Mouse (Mus musculus) small intestine, adult 2 months (tissue): ENCODE data around the gene Gmpr2. TPM values are rescaled to one million over a fixed set of nuclear protein-coding genes. Genes with fewer than 3 reads are reported as not detected.

Source experiments
- H3K27ac ChIP-seq: fragments of 200-500 bp; 2 replicates; pipeline ENCODE4 v1.5.1; 2012; ENCODE audit warnings: low read depth, low read length, control low read depth, inconsistent platforms; ENCODE audit not compliant: insufficient read depth
- H3K27me3 ChIP-seq: fragments of 200-500 bp; 2 replicates; pipeline ENCODE4 v1.6.1; 2012; ENCODE audit warnings: mild to moderate bottlenecking, moderate library complexity, low read length, inconsistent platforms; ENCODE audit not compliant: control insufficient read depth, insufficient read depth
- H3K36me3 ChIP-seq: fragments of 200-500 bp; 2 replicates; pipeline ENCODE4 v1.6.1; 2012; ENCODE audit warnings: mild to moderate bottlenecking, low read length, control low read depth, inconsistent platforms; ENCODE audit not compliant: control insufficient read depth, insufficient read depth
- H3K4me1 ChIP-seq: fragments of 200-500 bp; 2 replicates; pipeline ENCODE4 v1.6.1; 2012; ENCODE audit warnings: low read length, inconsistent platforms, mixed read lengths; ENCODE audit not compliant: control insufficient read depth, insufficient read depth, insufficient read length
- H3K4me3 ChIP-seq: fragments of 200-500 bp; 2 replicates; pipeline ENCODE4 v1.5.1; 2012; ENCODE audit warnings: low read depth, mild to moderate bottlenecking, control low read depth, inconsistent platforms, low read length, moderate library complexity
- CTCF ChIP-seq: fragments of 200-500 bp; IDR thresholded peaks from 2 replicates; pipeline ENCODE4 v1.5.1; 2012; ENCODE audit warnings: low read depth, mild to moderate bottlenecking, control low read depth, inconsistent platforms, low read length, moderate library complexity, mixed read lengths; ENCODE audit not compliant: insufficient replicate concordance, insufficient read length; ENCODE audit errors: extremely low read depth
- POLR2A ChIP-seq: fragments of 200-500 bp; IDR thresholded peaks from 2 replicates; pipeline ENCODE4 v1.6.1; 2012; ENCODE audit warnings: low read depth, mild to moderate bottlenecking, control low read depth, inconsistent platforms, low read length, moderate library complexity
- WGBS: fragments of 180-500 bp; shearing (Covaris S2); methylation state at CpG from one replicate; pipeline ENCODE4 v1.1.7; 2018; 5-methylcytosine and 5-hydroxymethylcytosine counted together
- polyA plus RNA-seq: library from polyadenylated mRNA; depleted of rRNA; stranded (reverse); fragments of >200 nt; gene quantifications from 2 replicates; pipeline ENCODE4 v1.2.3, GENCODE M21; 2012

Gene Gmpr2
- polyA plus RNA-seq, 1 experiment, result 9.6 TPM

- 90% methylated on average over 8 of the region's 8 CpGs for WGBS
- Histone ChIP-seq H3K36me3 (peaks cover 26% of the 10 kb centered on the region), H3K4me3 (no peak overlapping the region), H3K4me1 (peaks cover 15% of the 10 kb centered on the region), H3K27ac (no peak overlapping the region), H3K27me3 (0 out of 2 replicates have a peak, but pooled peaks cover 3% of the 10 kb centered on the region)
- TF ChIP-seq CTCF (no peak), POLR2A (no peak)
Observed at GRCm38 (mm10) chr14:55716884-55717283, 45.1 kb downstream of the Gmpr2 start.

- 95% methylated on average over 6 of the region's 6 CpGs for WGBS
- no peak overlapping the region for H3K27ac ChIP-seq
Observed at GRCm38 (mm10) chr14:55719737-55720136, 48.0 kb downstream of the Gmpr2 start.

GRCm38 (mm10) chr14:55720666-55721065 is 48.9 kb downstream of the Gmpr2 start:
- H3K36me3 ChIP-seq, result peaks cover 26% of the 10 kb centered on the region
- H3K4me1 ChIP-seq, result peaks cover 8% of the 10 kb centered on the region; the same call in 1 of the 2 replicates
- no peak for TF ChIP-seq CTCF
- no peak for TF ChIP-seq POLR2A
- no peak overlapping the region for H3K4me3 ChIP-seq
- H3K27ac ChIP-seq, result no peak overlapping the region
- H3K27me3 ChIP-seq, result no peaks in the 10 kb centered on the region
- 96% methylated on average over 12 of the region's 12 CpGs for WGBS

More at GRCm38 (mm10) chr14:55719737-55720136, 48.0 kb downstream of the Gmpr2 start:
- no peak for TF ChIP-seq CTCF
- TF ChIP-seq POLR2A, result no peak
- peaks cover 26% of the 10 kb centered on the region for H3K36me3 ChIP-seq
- no peaks in the 10 kb centered on the region for H3K27me3 ChIP-seq
- H3K4me1 ChIP-seq, result peaks cover 4% of the 10 kb centered on the region; the same call in 1 of the 2 replicates
- no peak overlapping the region for H3K4me3 ChIP-seq

GRCm38 (mm10) chr14:55721076-55721475 is 49.3 kb downstream of the Gmpr2 start:
- no peaks in the 10 kb centered on the region for H3K27me3 ChIP-seq
- peaks cover 8% of the 10 kb centered on the region; the same call in 1 of the 2 replicates for H3K4me1 ChIP-seq
- TF ChIP-seq POLR2A, result no peak
- TF ChIP-seq CTCF, result no peak
- WGBS, result 88% methylated on average over 6 of the region's 6 CpGs
- no peak overlapping the region for H3K4me3 ChIP-seq
- H3K27ac ChIP-seq, result no peak overlapping the region
- peaks cover 26% of the 10 kb centered on the region for H3K36me3 ChIP-seq

GRCm38 (mm10) chr14:55721700-55722437 is 50.1 kb downstream of the Gmpr2 start, which contains the start of gene Rabggta:
Gene Rabggta (minus strand): TSS chr14:55722263.
- peak; percentile 61 for TF ChIP-seq POLR2A
- TF ChIP-seq CTCF, result peak; percentile 88
- H3K36me3 ChIP-seq, result peaks cover 21% of the 10 kb centered on the region
- under 1% methylated on average over 50 of the region's 50 CpGs for WGBS
- peak within 1 kb of the TSS; percentile 95 for H3K4me3 ChIP-seq
- H3K27me3 ChIP-seq, result no peaks in the 10 kb centered on the region
- H3K27ac ChIP-seq, result peak within 1 kb of the TSS; percentile 64
- peaks cover 9% of the 10 kb centered on the region; the same call in 1 of the 2 replicates for H3K4me1 ChIP-seq

GRCm38 (mm10) chr14:55722438-55722945 is 50.8 kb downstream of the Gmpr2 start:
- Histone ChIP-seq H3K36me3 (peaks cover 15% of the 10 kb centered on the region), H3K27me3 (no peaks in the 10 kb centered on the region), H3K27ac (no peak overlapping the region), H3K4me3 (no peak overlapping the region), H3K4me1 (peaks cover 9% of the 10 kb centered on the region; the same call in 1 of the 2 replicates)
- TF ChIP-seq POLR2A, result no peak
- no peak for TF ChIP-seq CTCF
- WGBS, result 52% methylated on average over 8 of the region's 8 CpGs

- 94% methylated on average over 7 of the region's 7 CpGs for WGBS
- H3K27ac ChIP-seq, result no peak overlapping the region
- H3K4me1 ChIP-seq, result peaks cover 12% of the 10 kb centered on the region; the same call in 1 of the 2 replicates
- no peak overlapping the region for H3K4me3 ChIP-seq
- no peaks in the 10 kb centered on the region for H3K27me3 ChIP-seq
- H3K36me3 ChIP-seq, result peaks cover 11% of the 10 kb centered on the region; the same call in 1 of the 2 replicates
- TF ChIP-seq CTCF (no peak), POLR2A (no peak)
Observed at GRCm38 (mm10) chr14:55723433-55723832, 51.7 kb downstream of the Gmpr2 start.
